Comparison of ENCODE assay signal across 38 mouse cellular contexts in the genomic region with DNA sequence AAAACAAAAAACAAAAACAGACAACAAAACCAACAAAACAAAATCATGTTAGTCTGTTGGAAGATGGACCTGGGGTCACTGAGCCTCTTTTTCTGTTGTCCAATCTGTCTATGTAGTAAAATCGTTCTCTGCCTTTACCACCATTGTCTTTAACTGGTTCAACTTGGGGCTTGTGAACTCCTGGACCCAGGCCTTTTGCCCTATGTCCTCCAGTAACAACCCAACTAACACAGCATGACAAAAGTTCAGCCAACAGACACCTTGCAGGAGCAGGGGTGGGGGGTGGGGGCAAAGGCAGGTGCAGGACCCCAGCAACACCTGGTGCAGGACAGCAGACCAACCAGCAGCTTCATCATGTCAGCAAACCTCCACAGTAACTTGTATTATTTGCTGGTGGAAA. TPM values are rescaled to one million over a fixed set of nuclear protein-coding genes. Genes with fewer than 3 reads are reported as not detected.
DNase-seq lines count a peak whose midpoint lies in the region; ATAC-seq and TF ChIP-seq lines count a peak whose summit lies in the region.
"Had no signal": no experiment of that assay in that cellular context is flagged by ENCODE, and none has a peak within 500 bp of the region (broad histone marks: within the 10 kb centered on the region; RNA-seq: fewer than 3 reads in every experiment).

No protein-coding gene starts in this region.

- no peak overlapping the region for H3K4me3 ChIP-seq in intestine, embryonic 14.5 days (ENCODE audit: low read depth, low read length)
- H3K4me3 ChIP-seq in intestine, postnatal 0 days (ENCODE audit: low read depth, low read length): no peak overlapping the region
- no peak overlapping the region for H3K4me3 ChIP-seq in liver, embryonic 16.5 days (ENCODE audit: low read depth, low read length)
- H3K4me3 ChIP-seq in liver, embryonic 12.5 days: no peak overlapping the region
- H3K4me3 ChIP-seq in MEL (ENCODE audit: control insufficient read depth in 1 of 2, insufficient read depth in 1 of 2, low read depth in 2 of 2, low read length in 2 of 2): no peak overlapping the region
- H3K4me3 ChIP-seq in intestine, embryonic 16.5 days (ENCODE audit: low read length): no peak overlapping the region
- H3K4me3 ChIP-seq: forebrain, embryonic 15.5 days; heart, adult 2 months; heart, embryonic 12.5 days; hindbrain, embryonic 13.5 days; kidney, embryonic 15.5 days; megakaryocyte, embryonic 14.5 days; midbrain, embryonic 12.5 days; neural tube, embryonic 13.5 days had no signal

- TF ChIP-seq EP300 in MEL (IDR thresholded peaks at IDR 0.05; ENCODE audit: low read depth in 1 of 2, low read length in 2 of 2): no peak

- no peak overlapping the region for H3K9ac ChIP-seq in intestine, embryonic 14.5 days (ENCODE audit: low read length)
- no peak overlapping the region for H3K9ac ChIP-seq in intestine, postnatal 0 days (ENCODE audit: low read depth, low read length)
- H3K9ac ChIP-seq in liver, embryonic 16.5 days (ENCODE audit: low read depth, low read length): no peak overlapping the region
- no peak overlapping the region for H3K9ac ChIP-seq in liver, embryonic 12.5 days
- no peak overlapping the region for H3K9ac ChIP-seq in MEL (ENCODE audit: control insufficient read depth, low read depth, low read length, poor library complexity, severe bottlenecking)
- H3K9ac ChIP-seq in intestine, embryonic 16.5 days (ENCODE audit: low read depth, low read length): no peak overlapping the region
- H3K9ac ChIP-seq: forebrain, embryonic 15.5 days; heart, embryonic 12.5 days; hindbrain, embryonic 13.5 days; kidney, embryonic 15.5 days; liver, embryonic 14.5 days; midbrain, embryonic 12.5 days; neural tube, embryonic 13.5 days had no signal

- TF ChIP-seq CTCF in intestine, postnatal 0 days (IDR thresholded peaks at IDR 0.05; ENCODE audit: low read depth): no peak
- no peak for TF ChIP-seq CTCF in MEL (IDR thresholded peaks at IDR 0.05 in 2 of 3, conservative IDR thresholded peaks at IDR 0.05 in 1 of 3; ENCODE audit: control insufficient read depth in 1 of 3, insufficient read depth in 1 of 3, low read depth in 2 of 3, low read length in 3 of 3, poor library complexity in 1 of 3, severe bottlenecking in 1 of 3)

- no peak for TF ChIP-seq RAD21 in MEL (IDR thresholded peaks at IDR 0.05; ENCODE audit: low read depth, low read length)

- TF ChIP-seq POLR2A in MEL (IDR thresholded peaks at IDR 0.05; ENCODE audit: control insufficient read depth in 1 of 2, insufficient read depth in 1 of 2, low read depth in 1 of 2, low read length in 2 of 2, poor library complexity in 1 of 2): no peak

- peak overlapping the region; percentile 70 for H3K27ac ChIP-seq in intestine, embryonic 14.5 days (ENCODE audit: low read depth)
- no peak overlapping the region for H3K27ac ChIP-seq in intestine, postnatal 0 days (ENCODE audit: low read depth, low read length)
- peak overlapping the region; percentile 60 for H3K27ac ChIP-seq in liver, embryonic 16.5 days (ENCODE audit: low read length)
- no peak overlapping the region for H3K27ac ChIP-seq in liver, embryonic 12.5 days
- no peak overlapping the region for H3K27ac ChIP-seq in MEL (ENCODE audit: control insufficient read depth, low read depth, low read length)
- H3K27ac ChIP-seq in intestine, embryonic 16.5 days (ENCODE audit: low read length): no peak overlapping the region
- H3K27ac ChIP-seq: forebrain, embryonic 15.5 days; heart, adult 2 months; hindbrain, embryonic 13.5 days; kidney, embryonic 15.5 days; liver, embryonic 14.5 days; midbrain, embryonic 12.5 days; neural tube, embryonic 13.5 days had no signal

- H3K79me2 ChIP-seq in MEL (ENCODE audit: control insufficient read depth, insufficient read depth, low read length, poor library complexity): no peaks in the 10 kb centered on the region

- no peak for ATAC-seq in intestine, embryonic 14.5 days (replicated peaks; ENCODE audit: low FRiP score, low TSS enrichment, low read depth)
- no peak for ATAC-seq in intestine, postnatal 0 days
- ATAC-seq in liver, embryonic 16.5 days (ENCODE audit: low read depth): no peak
- no peak for ATAC-seq in liver, embryonic 12.5 days
- ATAC-seq in intestine, embryonic 16.5 days: 0 out of 2 replicates have a peak, but pooled peaks have one; percentile 7
- ATAC-seq: forebrain, embryonic 15.5 days had no signal

- no peaks in the 10 kb centered on the region for H3K9me3 ChIP-seq in intestine, embryonic 14.5 days (ENCODE audit: control insufficient read depth, low read length)
- no peaks in the 10 kb centered on the region for H3K9me3 ChIP-seq in intestine, postnatal 0 days (ENCODE audit: control insufficient read depth)
- no peaks in the 10 kb centered on the region for H3K9me3 ChIP-seq in liver, embryonic 16.5 days (replicated peaks; ENCODE audit: control insufficient read depth, low read length)
- H3K9me3 ChIP-seq in liver, embryonic 12.5 days (replicated peaks): no peaks in the 10 kb centered on the region
- no peaks in the 10 kb centered on the region for H3K9me3 ChIP-seq in MEL (replicated peaks; ENCODE audit: insufficient read depth, low read length)
- no peaks in the 10 kb centered on the region for H3K9me3 ChIP-seq in intestine, embryonic 16.5 days (ENCODE audit: control insufficient read depth, low read length)
- H3K9me3 ChIP-seq: forebrain, embryonic 15.5 days; G1E; heart, embryonic 12.5 days; hindbrain, embryonic 13.5 days; kidney, embryonic 15.5 days; midbrain, embryonic 12.5 days; neural tube, embryonic 13.5 days had no signal

- no peak for DNase-seq in intestine, embryonic 14.5 days (ENCODE audit: low spot score)
- no peak for DNase-seq in MEL (ENCODE audit: low read depth, low spot score)
- DNase-seq in adrenal gland, postnatal 25 days: no peak
- DNase-seq: adrenal gland, postnatal 14 days; cerebellum, adult 11-12 months; heart, adult 2 months; heart, postnatal 4 days; kidney, postnatal 25 days; right cerebral cortex, postnatal 14 days; thymus, postnatal 4 days had no signal

- no peaks in the 10 kb centered on the region for H3K27me3 ChIP-seq in intestine, embryonic 14.5 days (replicated peaks; ENCODE audit: control insufficient read depth, insufficient read depth, low read length)
- no peaks in the 10 kb centered on the region for H3K27me3 ChIP-seq in intestine, postnatal 0 days (replicated peaks; ENCODE audit: control insufficient read depth, insufficient read depth, low read length)
- H3K27me3 ChIP-seq in liver, embryonic 16.5 days (ENCODE audit: control insufficient read depth, insufficient read depth, low read depth, low read length): no peaks in the 10 kb centered on the region
- H3K27me3 ChIP-seq in liver, embryonic 12.5 days (replicated peaks): no peaks in the 10 kb centered on the region
- H3K27me3 ChIP-seq in MEL (ENCODE audit: control insufficient read depth in 1 of 2, insufficient read depth in 2 of 2, low read length in 2 of 2): no peaks in the 10 kb centered on the region
- no peaks in the 10 kb centered on the region for H3K27me3 ChIP-seq in intestine, embryonic 16.5 days (replicated peaks; ENCODE audit: control insufficient read depth, insufficient read depth, low read length)
- H3K27me3 ChIP-seq: forebrain, embryonic 15.5 days; heart, embryonic 12.5 days; hindbrain, embryonic 13.5 days; kidney, embryonic 15.5 days; midbrain, embryonic 12.5 days; neural tube, embryonic 13.5 days; Patski had no signal

- WGBS in intestine, embryonic 14.5 days: 80% methylated on average over 1 of the region's 1 CpGs
- 71% methylated on average over 1 of the region's 1 CpGs for WGBS in intestine, postnatal 0 days
- WGBS in liver, embryonic 16.5 days (ENCODE audit: insufficient replicate concordance): 50% methylated on average over 1 of the region's 1 CpGs
- WGBS in liver, embryonic 12.5 days (ENCODE audit: insufficient replicate concordance): 50% methylated on average over 1 of the region's 1 CpGs
- 83% methylated on average over 1 of the region's 1 CpGs for WGBS in intestine, embryonic 16.5 days

- no peaks in the 10 kb centered on the region for H3K36me3 ChIP-seq in intestine, embryonic 14.5 days (ENCODE audit: control insufficient read depth, insufficient read depth, low read length)
- H3K36me3 ChIP-seq in intestine, postnatal 0 days (ENCODE audit: control insufficient read depth, insufficient read depth): no peaks in the 10 kb centered on the region
- H3K36me3 ChIP-seq in liver, embryonic 16.5 days (ENCODE audit: control insufficient read depth, insufficient read depth): no peaks in the 10 kb centered on the region
- peaks cover 2% of the 10 kb centered on the region for H3K36me3 ChIP-seq in liver, embryonic 12.5 days
- H3K36me3 ChIP-seq in MEL (ENCODE audit: control insufficient read depth in 1 of 2, insufficient read depth in 2 of 2, low read length in 2 of 2): peaks cover 0 to 4% of the 10 kb centered on the region in 2 experiments; a peak in 2 of 4 replicates
- H3K36me3 ChIP-seq in intestine, embryonic 16.5 days (ENCODE audit: control insufficient read depth, insufficient read depth, low read length): no peaks in the 10 kb centered on the region
- H3K36me3 ChIP-seq: forebrain, embryonic 15.5 days; midbrain, embryonic 12.5 days had no signal

- H3K4me2 ChIP-seq in intestine, embryonic 14.5 days (ENCODE audit: low read length): 0 out of 2 replicates have a peak overlapping the region, but pooled peaks have one; percentile 11
- H3K4me2 ChIP-seq in intestine, postnatal 0 days (replicated peaks; ENCODE audit: low read depth): no peak overlapping the region
- no peak overlapping the region for H3K4me2 ChIP-seq in liver, embryonic 16.5 days (ENCODE audit: low read depth, low read length)
- H3K4me2 ChIP-seq in liver, embryonic 12.5 days: no peak overlapping the region
- H3K4me2 ChIP-seq in intestine, embryonic 16.5 days (ENCODE audit: low read depth, low read length): no peak overlapping the region
- H3K4me2 ChIP-seq: forebrain, embryonic 15.5 days; heart, embryonic 12.5 days; hindbrain, embryonic 13.5 days; kidney, embryonic 15.5 days; midbrain, embryonic 12.5 days; neural tube, embryonic 13.5 days had no signal

- peaks cover 5% of the 10 kb centered on the region; the same call in 1 of the 2 replicates for H3K4me1 ChIP-seq in intestine, embryonic 14.5 days (replicated peaks; ENCODE audit: control insufficient read depth, insufficient read depth, low read length)
- H3K4me1 ChIP-seq in intestine, postnatal 0 days (replicated peaks; ENCODE audit: control insufficient read depth, insufficient read depth, low read length): 0 out of 2 replicates have a peak, but pooled peaks cover 5% of the 10 kb centered on the region
- peaks cover 4% of the 10 kb centered on the region for H3K4me1 ChIP-seq in liver, embryonic 16.5 days (ENCODE audit: control insufficient read depth, low read depth, low read length)
- H3K4me1 ChIP-seq in liver, embryonic 12.5 days: peaks cover 14% of the 10 kb centered on the region
- H3K4me1 ChIP-seq in MEL (ENCODE audit: control insufficient read depth in 1 of 2, insufficient read depth in 2 of 2, low read length in 2 of 2): peaks cover 0 to 10% of the 10 kb centered on the region in 2 experiments; a peak in 2 of 4 replicates
- H3K4me1 ChIP-seq in intestine, embryonic 16.5 days (ENCODE audit: control insufficient read depth, insufficient read depth, low read length): peaks cover 9% of the 10 kb centered on the region; the same call in 1 of the 2 replicates
- H3K4me1 ChIP-seq: forebrain, embryonic 15.5 days; heart, embryonic 12.5 days; hindbrain, embryonic 13.5 days; midbrain, embryonic 12.5 days; neural tube, embryonic 13.5 days had no signal

RNA-seq across cellular contexts. Expression of gene Mettl7a3, which starts 14.8 kb away (rescaled TPM):
- polyA plus RNA-seq in intestine, embryonic 14.5 days (2014; fragmentation: Nextera tagmentation; extraction: Ambion mirVana): 0.12 TPM in 1 of 2 replicates, not detected in the other
- not detected in 2 replicates for polyA plus RNA-seq in intestine, postnatal 0 days (2015; fragmentation: Nextera tagmentation; extraction: Ambion mirVana)
- not detected in 2 replicates for polyA plus RNA-seq in liver, embryonic 16.5 days (2015; fragmentation: Nextera tagmentation; extraction: Ambion mirVana)
- polyA plus RNA-seq in liver, embryonic 12.5 days (2016; fragmentation: Nextera tagmentation; extraction: Ambion mirVana): not detected in 2 replicates
- total RNA-seq in MEL (2012; rRNA removed): 0.12 and 0.13 TPM in 2 replicates
- polyA plus RNA-seq in MEL (2012; ENCODE audit: insufficient read depth in 1 of 2, insufficient read length in 2 of 2, low read depth in 1 of 2, low replicate concordance in 2 of 2, missing spikeins in 1 of 2): under 1 TPM in 1 of 2 experiments, not detected in 1; 0.70 TPM
- not detected in 2 replicates for polyA plus RNA-seq in intestine, embryonic 16.5 days (2015; fragmentation: Nextera tagmentation; extraction: Ambion mirVana)
- not detected in 2 replicates for total RNA-seq in adrenal gland, postnatal 25 days (2021)
- total RNA-seq: adrenal gland, postnatal 14 days; common myeloid progenitor, adult 5-6 weeks; heart, postnatal 4 days; layer of hippocampus, postnatal 10 days had no signal
- polyA plus RNA-seq: forebrain, embryonic 15.5 days; G1E; heart, embryonic 12.5 days; heart, postnatal 0 days; kidney, embryonic 15.5 days; limb, embryonic 11.5 days; liver, embryonic 14.5 days; midbrain, embryonic 12.5 days; small intestine, adult 2 months; stomach, embryonic 14.5 days; testis, adult 2 months; thymus, postnatal 0 days had no signal

RNA-seq across cellular contexts. Expression of gene Mettl7a1, which starts 15.9 kb away (rescaled TPM):
- 4.1 and 4.7 TPM in 2 replicates for polyA plus RNA-seq in intestine, embryonic 14.5 days (2014; fragmentation: Nextera tagmentation; extraction: Ambion mirVana)
- polyA plus RNA-seq in intestine, postnatal 0 days (2015; fragmentation: Nextera tagmentation; extraction: Ambion mirVana): 6.5 and 6.8 TPM in 2 replicates
- polyA plus RNA-seq in liver, embryonic 16.5 days (2015; fragmentation: Nextera tagmentation; extraction: Ambion mirVana): 12.6 and 13.5 TPM in 2 replicates
- 4.4 and 5.4 TPM in 2 replicates for polyA plus RNA-seq in liver, embryonic 12.5 days (2016; fragmentation: Nextera tagmentation; extraction: Ambion mirVana)
- total RNA-seq in MEL (2012; rRNA removed): 17.3 and 28.9 TPM in 2 replicates
- polyA plus RNA-seq in MEL (2012; ENCODE audit: insufficient read depth in 1 of 2, insufficient read length in 2 of 2, low read depth in 1 of 2, low replicate concordance in 2 of 2, missing spikeins in 1 of 2): 10 to 100 TPM in 1 of 2 experiments, not detected in 1; 34.4 TPM
- polyA plus RNA-seq in intestine, embryonic 16.5 days (2015; fragmentation: Nextera tagmentation; extraction: Ambion mirVana): 5.9 and 7.4 TPM in 2 replicates
- 76.6 and 111 TPM in 2 replicates for total RNA-seq in adrenal gland, postnatal 25 days (2021)

RNA-seq across cellular contexts. Expression of gene Methig1, which starts 33.1 kb away (rescaled TPM):
- not detected in 2 replicates for polyA plus RNA-seq in intestine, embryonic 14.5 days (2014; fragmentation: Nextera tagmentation; extraction: Ambion mirVana)
- polyA plus RNA-seq in intestine, postnatal 0 days (2015; fragmentation: Nextera tagmentation; extraction: Ambion mirVana): 0.13 TPM in 1 of 2 replicates, not detected in the other
- polyA plus RNA-seq in liver, embryonic 16.5 days (2015; fragmentation: Nextera tagmentation; extraction: Ambion mirVana): 0.08 and 0.13 TPM in 2 replicates
- not detected in 2 replicates for polyA plus RNA-seq in liver, embryonic 12.5 days (2016; fragmentation: Nextera tagmentation; extraction: Ambion mirVana)
- total RNA-seq in MEL (2012; rRNA removed): not detected in 2 replicates
- not detected for polyA plus RNA-seq in MEL (2012; ENCODE audit: insufficient read depth in 1 of 2, insufficient read length in 2 of 2, low read depth in 1 of 2, low replicate concordance in 2 of 2, missing spikeins in 1 of 2)
- polyA plus RNA-seq in intestine, embryonic 16.5 days (2015; fragmentation: Nextera tagmentation; extraction: Ambion mirVana): not detected in 2 replicates
- total RNA-seq in adrenal gland, postnatal 25 days (2021): 0.64 TPM in 1 of 2 replicates, not detected in the other
- total RNA-seq: common myeloid progenitor, adult 5-6 weeks; G1E; gastrocnemius, adult 18-20 months; gastrocnemius, postnatal 4 days; heart, postnatal 4 days; layer of hippocampus, adult 18-20 months; layer of hippocampus, postnatal 10 days; left cerebral cortex, adult 18-20 months; left cerebral cortex, postnatal 14 days had no signal
- polyA plus RNA-seq: forebrain, embryonic 15.5 days; frontal cortex, adult 2 months; heart, adult 2 months; heart, embryonic 12.5 days; heart, postnatal 0 days; limb, embryonic 11.5 days; midbrain, embryonic 12.5 days; small intestine, adult 2 months; testis, adult 2 months had no signal

RNA-seq across cellular contexts. Expression of gene Mettl7a2, which starts 33.1 kb away (rescaled TPM):
- not detected in 2 replicates for polyA plus RNA-seq in intestine, embryonic 14.5 days (2014; fragmentation: Nextera tagmentation; extraction: Ambion mirVana)
- not detected in 2 replicates for polyA plus RNA-seq in intestine, postnatal 0 days (2015; fragmentation: Nextera tagmentation; extraction: Ambion mirVana)
- polyA plus RNA-seq in liver, embryonic 16.5 days (2015; fragmentation: Nextera tagmentation; extraction: Ambion mirVana): not detected in 2 replicates
- polyA plus RNA-seq in liver, embryonic 12.5 days (2016; fragmentation: Nextera tagmentation; extraction: Ambion mirVana): not detected in 2 replicates
- total RNA-seq in MEL (2012; rRNA removed): not detected in 2 replicates
- not detected for polyA plus RNA-seq in MEL (2012; ENCODE audit: insufficient read depth in 1 of 2, insufficient read length in 2 of 2, low read depth in 1 of 2, low replicate concordance in 2 of 2, missing spikeins in 1 of 2)
- not detected in 2 replicates for polyA plus RNA-seq in intestine, embryonic 16.5 days (2015; fragmentation: Nextera tagmentation; extraction: Ambion mirVana)
- total RNA-seq in adrenal gland, postnatal 25 days (2021): 1.0 and 2.4 TPM in 2 replicates
- total RNA-seq: common myeloid progenitor, adult 5-6 weeks had no signal
- polyA plus RNA-seq: forebrain, embryonic 15.5 days; frontal cortex, adult 2 months; heart, adult 2 months; heart, embryonic 12.5 days; heart, postnatal 0 days; hindbrain, embryonic 13.5 days; kidney, embryonic 15.5 days; limb, embryonic 11.5 days; midbrain, embryonic 12.5 days; neural tube, embryonic 13.5 days; small intestine, adult 2 months; stomach, embryonic 14.5 days; testis, adult 2 months; thymus, postnatal 0 days had no signal

RNA-seq across cellular contexts. Expression of gene Tmprss12, which starts 39.2 kb away (rescaled TPM):
- polyA plus RNA-seq in intestine, embryonic 14.5 days (2014; fragmentation: Nextera tagmentation; extraction: Ambion mirVana): not detected in 2 replicates
- not detected in 2 replicates for polyA plus RNA-seq in intestine, postnatal 0 days (2015; fragmentation: Nextera tagmentation; extraction: Ambion mirVana)
- not detected in 2 replicates for polyA plus RNA-seq in liver, embryonic 16.5 days (2015; fragmentation: Nextera tagmentation; extraction: Ambion mirVana)
- polyA plus RNA-seq in liver, embryonic 12.5 days (2016; fragmentation: Nextera tagmentation; extraction: Ambion mirVana): not detected in 2 replicates
- total RNA-seq in MEL (2012; rRNA removed): not detected in 2 replicates
- polyA plus RNA-seq in MEL (2012; ENCODE audit: insufficient read depth in 1 of 2, insufficient read length in 2 of 2, low read depth in 1 of 2, low replicate concordance in 2 of 2, missing spikeins in 1 of 2): not detected
- not detected in 2 replicates for polyA plus RNA-seq in intestine, embryonic 16.5 days (2015; fragmentation: Nextera tagmentation; extraction: Ambion mirVana)
- total RNA-seq in adrenal gland, postnatal 25 days (2021): not detected in 2 replicates
- total RNA-seq: adrenal gland, postnatal 14 days; common myeloid progenitor, adult 5-6 weeks; G1E; gastrocnemius, adult 18-20 months; gastrocnemius, postnatal 4 days; heart, adult 2 months; heart, postnatal 4 days; layer of hippocampus, adult 18-20 months; layer of hippocampus, postnatal 10 days; left cerebral cortex, adult 18-20 months; left cerebral cortex, postnatal 14 days had no signal
- polyA plus RNA-seq: forebrain, embryonic 15.5 days; frontal cortex, adult 2 months; G1E; heart, adult 2 months; heart, embryonic 12.5 days; heart, postnatal 0 days; hindbrain, embryonic 13.5 days; kidney, embryonic 15.5 days; limb, embryonic 11.5 days; liver, embryonic 14.5 days; midbrain, embryonic 12.5 days; neural tube, embryonic 13.5 days; Patski; small intestine, adult 2 months; thymus, postnatal 0 days had no signal

Comparison
In these comparisons a context has a peak if more than half of its experiments do, and no peak if none do; other contexts are left out.
1. H3K27ac ChIP-seq: peak in intestine, embryonic 14.5 days (single experiment) and liver, embryonic 16.5 days (single experiment); none in intestine, postnatal 0 days (single experiment), liver, embryonic 12.5 days (single experiment), MEL (single experiment) and intestine, embryonic 16.5 days (single experiment).